Mouse (Mus musculus): ENCODE data around the gene Cox7a1.
"Not testable (repeated sequence)": the region's sequence is repeated elsewhere in the genome, so short reads cannot be mapped to it uniquely, and the experiment has no call there.

Gene Cox7a1

DNA sequence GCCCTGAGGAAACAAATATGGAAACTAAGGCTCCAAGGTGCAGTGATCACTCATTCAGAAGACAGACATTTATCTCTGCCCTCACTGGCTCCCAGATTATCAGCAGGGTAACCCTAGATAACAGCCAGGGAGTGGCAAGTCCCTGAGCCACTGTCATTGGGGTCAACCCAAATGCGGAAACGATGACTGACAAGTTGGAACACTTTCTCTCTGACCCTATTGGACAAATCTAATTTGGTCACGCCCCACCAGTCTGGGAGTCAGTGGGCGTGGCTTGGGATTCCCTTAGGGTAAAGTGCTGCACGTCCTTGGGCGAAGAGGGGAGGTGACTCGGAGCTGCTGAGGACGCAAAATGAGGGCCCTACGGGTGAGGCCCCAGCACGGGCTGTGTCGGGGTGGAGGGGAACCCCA lies at the start of gene Cox7a1:
Gene Cox7a1, plus strand, starts transcription at position 266 of the 411 bp plus-strand sequence.
- peak; percentile 85 for DNase-seq (ENCODE audit: low spot score)

DNA sequence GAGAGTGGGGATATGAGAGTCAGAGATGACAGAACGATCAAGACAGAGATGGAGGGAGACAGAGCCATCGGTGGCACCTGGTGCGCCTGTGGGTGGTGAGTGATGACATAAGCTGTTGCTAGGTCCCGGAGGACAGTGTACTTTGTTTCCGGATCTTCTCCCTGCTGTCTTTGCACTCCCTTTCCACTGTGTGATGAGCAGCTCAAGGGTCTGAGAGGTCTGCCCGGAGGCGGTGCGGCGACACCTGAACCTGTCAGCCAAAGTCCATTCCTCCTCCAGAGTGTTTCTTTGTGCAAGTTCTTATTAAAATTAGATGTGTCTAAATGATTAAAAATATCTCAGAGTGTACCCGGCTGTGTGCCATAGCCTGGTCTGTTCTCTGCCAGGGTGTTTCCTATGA lies 47.1 kb upstream of the Cox7a1 start:
- no peak for DNase-seq (ENCODE audit: low spot score)

DNA sequence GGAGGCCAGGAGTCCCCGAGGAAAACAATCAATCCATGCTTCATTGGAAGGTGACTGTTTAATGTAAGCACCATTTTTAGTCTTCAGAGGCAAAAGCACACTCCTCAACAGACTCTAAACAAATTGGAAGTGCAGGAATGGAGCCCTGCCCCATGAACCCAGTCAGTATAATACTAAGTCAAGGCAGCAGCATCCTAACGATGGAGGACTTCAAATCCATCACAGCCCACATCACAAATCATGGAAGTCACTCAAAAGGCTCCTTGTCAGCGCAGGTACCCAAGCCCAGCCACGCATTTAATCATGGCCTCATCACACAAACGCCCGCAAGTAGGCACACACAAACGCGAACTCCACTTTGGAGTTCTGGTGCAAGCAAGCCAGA lies 40.8 kb upstream of the Cox7a1 start:
- no peak for DNase-seq (ENCODE audit: low spot score)

DNA sequence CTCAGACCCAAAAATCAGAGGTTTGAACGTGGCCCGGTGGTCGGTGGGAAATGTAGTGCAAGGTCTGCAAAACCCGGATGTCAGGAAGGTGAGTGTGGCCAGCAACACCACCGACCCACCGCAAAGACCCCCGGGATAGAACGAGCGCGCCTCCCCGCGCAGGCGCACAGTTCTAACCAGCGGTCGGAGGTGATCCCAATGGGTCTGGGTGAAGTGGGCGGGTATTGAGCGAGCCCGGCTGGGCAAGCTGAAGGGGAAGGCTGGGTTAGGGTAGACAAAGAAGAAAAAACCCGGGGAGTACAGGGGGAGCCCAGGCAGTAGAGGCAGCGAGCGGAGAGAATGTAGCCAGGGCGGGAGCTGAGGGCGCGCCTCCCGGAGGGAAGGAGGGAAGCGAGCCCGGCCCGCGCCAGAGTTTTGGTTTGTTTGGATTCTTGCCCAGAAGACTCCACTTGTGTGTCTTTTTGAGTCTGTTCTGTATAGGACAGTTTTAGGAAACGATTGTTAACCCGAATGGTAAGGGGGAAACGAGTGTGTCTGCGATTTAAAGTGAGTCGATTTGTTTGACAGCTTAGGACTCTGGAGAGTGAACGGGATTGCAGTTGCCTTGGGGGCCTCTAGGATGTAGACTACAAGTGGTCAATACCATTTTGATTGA lies 40.3 kb upstream of the Cox7a1 start:
- DNase-seq (ENCODE audit: low spot score): peak; percentile 78

DNA sequence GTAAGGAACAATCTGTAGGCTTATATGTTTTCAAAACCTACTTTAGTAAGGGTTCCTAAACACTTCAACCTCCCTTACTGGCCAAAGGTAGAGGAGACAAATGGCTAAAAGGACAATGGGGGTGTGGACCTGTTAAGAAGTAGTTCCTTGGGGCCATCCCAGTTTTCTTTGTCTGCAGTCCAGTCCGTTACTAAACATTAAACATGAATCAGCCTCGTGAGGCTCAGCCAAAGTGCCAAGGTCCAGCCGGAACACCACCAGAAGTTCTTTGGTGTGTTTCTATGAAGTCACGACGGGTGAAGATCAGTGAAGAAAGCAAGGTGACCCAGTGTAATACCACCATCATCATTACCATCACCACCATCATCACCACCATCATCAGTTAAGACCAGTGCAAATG lies 36.9 kb upstream of the Cox7a1 start:
- no peak for DNase-seq (ENCODE audit: low spot score)

DNA sequence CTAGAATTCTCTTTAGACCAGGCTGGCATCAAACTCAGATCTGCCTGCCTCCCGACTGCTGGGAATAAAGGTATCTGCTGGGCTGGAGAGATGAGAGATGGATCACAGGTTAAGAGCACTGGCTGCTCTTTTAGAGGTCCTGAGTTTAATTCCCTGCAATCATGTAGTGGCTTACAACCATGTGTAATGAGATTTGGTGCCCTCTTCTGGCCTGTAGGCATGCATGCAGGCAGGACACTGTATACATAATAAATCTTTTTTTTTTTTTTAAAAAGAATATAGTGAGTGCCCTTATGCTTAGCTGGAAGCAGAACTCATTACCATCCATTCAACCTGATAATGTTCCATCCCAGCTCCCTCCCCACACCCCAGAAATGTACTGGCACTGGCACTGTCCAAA lies 29.9 kb upstream of the Cox7a1 start:
- DNase-seq (ENCODE audit: low spot score): no peak

DNA sequence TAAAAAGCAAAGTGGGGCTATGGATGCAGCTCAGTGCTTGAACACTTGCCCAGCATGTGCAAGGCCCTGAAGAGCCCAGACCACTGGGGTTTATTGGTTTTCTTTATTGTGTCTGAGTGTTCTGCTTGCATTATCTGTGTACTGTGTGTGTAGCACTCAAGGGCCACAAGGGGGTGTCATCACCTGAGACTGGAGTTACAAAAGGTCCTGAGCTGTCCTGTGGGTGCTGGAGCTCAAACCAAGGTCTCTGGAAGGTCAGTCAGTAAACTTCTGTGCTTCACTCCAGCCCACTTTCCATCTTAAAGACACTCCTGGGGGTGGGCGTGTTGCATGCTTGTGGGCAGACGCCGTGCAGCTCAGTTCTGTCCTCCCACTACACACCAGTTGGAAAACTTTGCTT lies 28.4 kb upstream of the Cox7a1 start:
- no peak for DNase-seq (ENCODE audit: low spot score)

DNA sequence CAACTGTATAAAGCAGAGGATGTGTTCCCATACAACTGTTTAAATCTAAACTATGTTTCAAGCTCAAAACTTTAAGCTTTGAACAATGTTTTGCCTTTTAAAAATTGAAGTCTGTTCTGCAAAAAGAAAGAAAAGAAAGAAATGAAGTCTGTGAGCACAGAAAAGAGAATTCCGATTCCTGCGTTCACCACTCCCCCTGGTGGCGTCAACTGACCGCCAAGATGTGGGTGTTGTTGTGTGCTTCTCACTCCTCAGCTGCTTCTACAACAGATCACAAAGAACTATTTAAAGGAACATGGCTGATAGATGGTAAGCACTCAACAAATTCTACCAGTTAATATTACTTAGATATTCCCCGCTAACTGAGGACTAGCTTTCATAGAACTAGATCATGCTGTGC lies 20.8 kb upstream of the Cox7a1 start:
- DNase-seq (ENCODE audit: low spot score): no peak

DNA sequence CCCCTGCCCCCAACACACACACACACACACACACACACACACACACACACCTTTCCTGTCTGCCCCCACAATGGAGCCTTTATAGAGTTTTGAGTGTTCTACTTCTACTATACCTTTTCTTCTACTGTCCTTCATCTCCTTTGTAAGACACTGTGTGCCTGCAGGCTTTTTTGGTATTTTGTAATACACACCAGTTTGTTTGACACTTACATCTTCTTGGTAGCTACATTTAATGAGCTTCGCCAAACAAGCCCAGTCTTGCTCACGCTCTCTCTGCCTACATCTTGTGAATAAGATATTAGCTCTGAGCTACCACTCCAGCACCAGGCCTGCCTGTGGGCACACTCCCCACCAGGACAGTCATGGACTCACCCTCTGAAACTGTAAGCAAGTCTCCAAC lies 19.2 kb upstream of the Cox7a1 start:
- no peak for DNase-seq (ENCODE audit: low spot score)

DNA sequence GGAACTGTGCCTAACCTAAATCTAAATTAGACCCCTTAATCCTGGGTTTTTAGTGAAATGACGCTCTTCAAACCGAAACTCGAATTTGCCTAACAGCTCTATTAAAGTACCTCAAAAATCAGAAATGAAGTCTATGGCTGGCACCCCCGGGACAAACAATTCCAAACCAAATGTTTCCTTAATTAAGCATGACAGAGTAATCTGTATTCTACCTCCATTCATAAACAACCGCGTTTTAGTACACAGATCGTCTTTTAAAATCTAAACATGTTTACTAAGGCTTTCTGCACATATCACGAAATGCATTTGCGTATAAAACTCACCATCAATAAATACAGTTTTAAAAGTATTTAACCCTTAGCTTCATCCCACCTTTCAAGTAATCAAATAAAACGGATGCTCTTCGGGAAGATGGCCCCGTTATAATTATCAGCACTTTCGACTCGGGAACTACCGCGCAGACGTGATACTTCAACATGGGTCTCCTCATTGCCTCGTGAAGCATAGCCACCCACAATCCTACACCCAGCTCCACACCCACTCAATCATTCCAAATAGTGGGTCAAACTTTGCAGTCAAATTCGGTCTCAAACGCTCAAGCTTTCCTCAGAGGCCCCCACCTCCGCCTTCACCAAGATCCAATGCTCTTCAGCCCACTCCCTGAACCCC lies 14.9 kb upstream of the Cox7a1 start:
- no peak for DNase-seq (ENCODE audit: low spot score)

DNA sequence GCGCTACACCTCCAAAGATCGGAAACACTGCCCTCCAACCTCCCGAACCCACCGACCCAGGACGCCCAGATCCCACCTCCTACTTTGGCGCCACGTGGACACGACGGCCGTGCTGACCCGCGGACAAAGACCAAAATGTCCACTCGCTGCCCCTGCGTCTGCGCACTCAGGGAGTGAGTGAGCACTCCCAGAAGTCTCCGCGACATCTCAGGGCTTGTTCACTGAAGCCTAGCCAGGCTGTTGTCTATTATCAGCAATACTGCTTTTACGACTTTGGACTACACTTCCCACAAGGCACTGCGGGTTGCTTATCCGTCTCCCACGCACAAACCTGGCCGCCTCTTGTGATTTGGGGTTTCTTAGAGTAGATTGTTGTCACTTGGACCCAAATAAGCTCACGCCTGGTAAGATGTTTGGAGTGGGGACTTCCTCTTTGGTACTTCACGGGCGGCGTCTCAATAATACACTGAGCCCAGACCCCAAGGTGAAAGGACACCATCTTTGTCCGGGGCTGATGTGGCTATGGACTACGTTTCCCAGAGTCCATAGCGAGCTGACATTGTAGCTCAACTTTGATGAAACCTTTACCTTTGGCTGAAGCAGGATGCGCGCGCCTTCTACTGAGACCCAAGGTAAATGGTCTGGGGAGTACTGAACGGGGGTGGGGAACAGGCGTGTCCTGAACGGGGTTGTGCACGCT lies 14.2 kb upstream of the Cox7a1 start, which contains the start of gene Zfp146:
Gene Zfp146, minus strand, starts transcription at position 168 of the 700 bp plus-strand sequence.
- peak; percentile 90 for DNase-seq (ENCODE audit: low spot score)

DNA sequence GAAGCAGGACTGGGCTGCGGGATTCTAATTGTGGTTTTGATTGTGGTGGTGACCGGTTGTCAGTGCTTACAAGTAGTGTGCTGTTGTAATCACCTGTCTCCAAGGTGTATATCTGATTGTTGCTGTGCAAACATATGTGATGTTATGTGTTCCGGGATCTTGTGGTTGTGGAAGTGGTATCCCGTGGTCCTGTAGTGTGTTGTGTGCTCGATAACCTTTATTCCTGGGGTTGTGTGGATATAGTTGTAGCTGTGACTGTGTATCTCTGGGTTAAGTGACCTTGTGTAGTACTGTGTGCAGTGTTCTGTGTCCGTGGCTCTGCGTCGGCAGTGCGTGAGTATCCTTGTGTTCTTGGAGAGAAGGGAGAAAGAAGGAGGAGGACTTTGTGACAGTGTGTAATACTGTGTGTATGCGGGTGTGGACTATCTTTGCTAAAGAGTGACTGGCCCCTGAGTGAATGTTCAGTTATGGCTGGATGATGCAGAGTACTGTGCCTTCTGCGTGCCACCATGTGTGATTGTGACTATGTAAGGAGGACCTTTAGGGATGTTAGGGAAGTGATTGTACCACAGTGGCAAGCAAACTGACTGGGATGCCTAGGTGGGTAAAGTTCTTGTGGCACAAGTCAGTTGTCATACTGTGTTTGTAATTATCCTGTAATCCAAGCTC lies 13.5 kb upstream of the Cox7a1 start:
- DNase-seq (ENCODE audit: low spot score): no peak

DNA sequence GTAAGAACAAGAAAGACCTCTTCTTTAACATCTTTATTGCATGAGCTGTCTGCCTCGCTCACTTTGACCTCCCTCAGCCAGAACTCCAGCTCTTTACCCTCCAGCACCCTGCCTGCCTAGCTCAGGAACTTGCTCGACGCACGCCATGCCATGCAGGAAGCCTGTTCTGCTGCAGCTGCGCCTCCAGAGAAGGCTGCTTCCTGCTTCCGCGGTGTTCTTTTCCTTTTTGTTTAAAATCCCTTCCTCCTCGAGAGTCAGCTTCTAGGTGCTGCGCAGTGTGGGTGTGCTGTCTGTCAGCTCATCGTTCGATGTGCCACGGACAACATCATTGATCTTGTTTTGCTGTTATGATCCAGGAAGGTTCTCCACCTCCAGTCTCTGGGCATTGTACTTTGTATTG lies 7.5 kb upstream of the Cox7a1 start:
- DNase-seq (ENCODE audit: low spot score): no peak

DNA sequence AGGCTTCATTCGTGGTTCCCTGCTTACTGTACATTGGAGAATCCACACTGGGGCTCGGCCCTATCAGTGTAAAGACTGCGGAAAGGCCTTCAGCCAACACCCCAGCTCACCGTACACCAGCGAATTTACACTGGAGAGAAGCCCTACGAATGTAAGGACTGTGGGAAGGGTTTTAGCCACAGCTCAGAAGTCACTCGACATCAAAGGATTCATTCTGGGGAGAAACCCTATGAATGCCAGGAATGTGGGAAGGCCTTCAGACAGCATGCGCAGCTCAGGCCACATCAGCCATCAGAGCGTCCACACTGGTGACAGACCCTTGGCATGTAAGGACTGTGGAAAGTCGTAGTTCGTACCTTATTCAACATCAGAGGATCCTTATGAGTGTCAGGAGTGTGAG lies 5.7 kb upstream of the Cox7a1 start:
- DNase-seq (ENCODE audit: low spot score): no peak

DNA sequence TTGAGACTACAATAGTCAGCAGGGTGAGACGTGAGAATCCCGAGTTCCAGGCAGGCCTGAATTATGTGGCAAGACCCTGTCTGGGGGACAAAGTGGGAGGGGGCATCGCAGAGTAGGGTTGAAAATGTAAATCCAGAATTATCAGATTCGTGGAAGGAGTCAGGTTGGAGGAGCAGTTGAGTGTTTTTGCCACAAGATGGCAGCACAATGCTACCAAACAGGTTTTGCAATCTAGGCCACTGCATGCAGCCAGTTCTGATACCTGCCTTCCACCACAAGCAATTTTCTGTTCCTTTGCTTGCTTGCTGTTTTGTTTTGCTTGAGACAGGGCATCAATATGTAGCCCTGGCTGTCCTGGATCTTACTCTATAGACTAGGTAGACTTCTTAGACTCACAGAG lies 2.6 kb upstream of the Cox7a1 start:
- DNase-seq (ENCODE audit: low spot score): no peak

DNA sequence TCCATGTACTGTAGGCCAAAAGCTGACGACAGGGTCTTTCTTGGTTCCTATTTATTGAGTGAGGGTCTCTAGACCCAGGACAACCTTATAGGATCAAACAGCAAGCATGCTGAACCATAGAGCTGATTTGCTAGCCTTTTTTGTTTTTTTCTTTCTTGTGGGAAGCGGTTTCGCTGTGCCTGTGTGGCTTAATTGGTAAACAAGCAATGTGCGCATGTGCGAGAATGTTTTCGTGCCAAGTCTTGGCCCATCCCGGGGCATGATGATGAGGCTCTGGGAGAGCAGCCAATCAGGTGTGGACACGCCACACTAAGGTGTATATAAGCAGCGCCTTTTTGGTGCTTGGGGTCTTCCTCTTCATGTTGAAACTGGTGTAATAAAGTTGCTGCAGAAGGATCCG lies 2.0 kb upstream of the Cox7a1 start:
- not testable (repeated sequence) for DNase-seq (ENCODE audit: low spot score)

DNA sequence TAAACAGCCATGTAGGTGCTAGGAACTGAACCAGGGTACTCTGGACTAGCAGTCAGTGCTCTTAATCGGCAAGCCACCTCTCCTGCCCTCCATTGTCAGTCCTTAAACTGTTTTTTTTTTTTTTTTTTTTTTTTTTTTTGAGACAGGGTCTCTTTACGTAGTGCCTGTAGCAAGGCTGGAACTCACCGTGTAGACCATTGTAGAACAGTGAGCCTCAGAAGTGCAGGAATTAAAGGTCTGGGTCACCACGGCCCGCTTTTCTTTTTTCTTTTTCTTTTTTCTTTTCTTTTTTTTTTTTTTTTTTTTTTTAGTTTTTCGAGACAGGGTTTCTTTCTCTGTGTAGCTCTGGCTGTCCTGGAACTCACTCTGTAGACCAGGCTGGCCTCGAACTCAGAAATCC lies 755 bp upstream of the Cox7a1 start:
- DNase-seq (ENCODE audit: low spot score): not testable (repeated sequence)

DNA sequence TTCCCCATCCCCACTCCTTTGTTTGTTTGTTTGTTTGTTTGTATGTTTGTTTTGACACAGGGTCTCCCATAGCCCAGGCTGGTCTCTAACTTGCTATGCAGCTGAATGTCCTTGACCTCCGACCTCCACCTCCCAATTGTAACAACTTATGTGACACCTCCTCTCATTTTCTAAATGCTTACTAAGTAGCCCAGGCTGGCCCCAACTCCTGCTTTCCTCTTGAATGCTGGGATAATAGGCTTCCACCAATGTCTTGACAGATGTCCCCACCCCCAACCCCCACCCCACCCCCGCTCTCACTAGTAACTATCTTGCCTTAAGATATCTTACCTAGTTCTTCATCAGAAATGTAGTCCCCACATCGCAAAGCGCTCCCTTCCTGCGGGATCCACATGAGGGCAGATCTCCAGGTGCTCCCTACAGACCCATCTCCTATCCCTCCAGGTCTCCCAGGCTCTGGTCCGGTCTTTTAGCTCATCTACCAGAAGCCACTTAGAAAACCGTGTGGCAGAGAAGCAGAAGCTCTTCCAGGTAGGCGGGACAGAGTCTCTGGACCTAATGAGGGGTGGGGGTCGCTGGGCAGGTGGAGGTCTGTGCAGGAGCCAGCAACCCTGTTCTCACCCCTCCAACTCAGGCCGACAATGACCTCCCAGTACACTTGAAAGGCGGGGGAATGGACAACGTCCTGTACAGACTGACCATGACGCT lies 851 bp downstream of the Cox7a1 start:
- DNase-seq (ENCODE audit: low spot score): no peak

DNA sequence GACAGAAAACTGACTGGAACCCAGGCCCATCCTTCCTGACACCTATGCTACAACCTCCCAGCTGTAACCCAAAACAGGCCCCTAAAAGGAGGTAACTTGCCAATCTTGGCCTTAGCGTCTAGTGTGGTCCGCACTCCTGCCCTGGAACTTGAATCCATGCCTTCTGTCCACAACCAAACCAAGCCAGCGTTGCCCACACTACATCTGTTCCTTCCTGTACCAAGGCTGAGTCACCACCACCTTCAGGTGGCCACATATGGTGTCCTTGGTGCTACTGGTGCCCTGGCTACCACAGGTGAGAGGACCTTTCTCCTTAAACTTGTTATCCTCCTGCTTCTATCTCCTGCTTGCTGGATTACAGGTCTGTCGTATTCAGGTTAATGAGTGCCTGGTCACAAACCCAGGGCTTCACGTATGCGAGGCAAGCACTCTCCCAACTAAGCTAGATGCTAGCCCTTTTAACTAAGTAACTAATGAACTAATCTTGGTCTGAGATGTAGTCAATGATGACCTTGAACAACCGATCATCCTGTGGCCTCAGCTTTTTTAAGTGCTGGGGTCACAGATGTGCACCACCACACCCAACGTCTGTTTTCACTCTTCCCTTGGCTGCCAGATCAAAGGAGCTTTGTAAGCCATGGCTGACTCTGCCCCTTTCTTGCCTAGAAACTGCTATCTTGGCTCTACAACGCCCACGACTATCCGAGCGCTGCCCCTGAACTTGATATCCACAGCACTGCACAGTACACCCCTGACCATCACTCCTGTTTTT lies 4.6 kb downstream of the Cox7a1 start:
- DNase-seq (ENCODE audit: low spot score): no peak

DNA sequence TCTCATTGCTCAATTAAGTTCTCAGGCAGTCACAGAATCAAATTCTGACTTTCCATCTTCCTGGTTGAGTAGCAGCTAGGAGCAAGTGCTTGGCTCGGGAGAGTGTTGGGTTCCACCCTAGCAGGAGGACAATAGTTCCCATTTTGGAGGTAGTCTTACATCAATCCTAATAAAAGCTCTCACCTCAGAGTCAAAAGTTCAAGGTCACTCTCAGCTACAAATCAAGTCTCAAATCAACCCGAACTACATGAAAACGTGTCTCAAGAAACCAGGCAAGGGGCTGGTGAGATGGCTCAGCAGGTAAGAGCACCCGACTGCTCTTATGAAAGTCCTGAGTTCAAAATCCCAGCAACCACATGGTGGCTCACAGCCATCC lies 5.2 kb downstream of the Cox7a1 start:
- DNase-seq (ENCODE audit: low spot score): no peak

DNA sequence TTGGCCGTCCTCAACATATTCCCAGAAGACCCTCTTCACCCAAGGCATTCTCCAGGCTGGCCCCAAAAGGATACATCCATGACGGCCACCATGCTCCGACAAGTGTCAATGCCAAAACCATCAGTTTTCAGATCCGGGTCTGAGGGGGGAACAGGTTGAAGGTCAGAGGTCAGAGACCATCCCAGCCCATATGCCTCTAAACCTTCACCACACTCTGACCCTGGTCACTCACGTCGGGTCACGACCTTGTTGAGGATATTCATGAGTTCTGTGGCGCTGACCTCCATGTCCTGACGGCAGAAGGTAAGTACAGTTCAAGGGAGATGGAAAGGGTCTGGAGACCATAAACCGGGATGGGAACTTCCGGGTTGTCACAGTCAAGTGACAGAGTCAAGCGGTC lies 8.1 kb downstream of the Cox7a1 start:
- DNase-seq (ENCODE audit: low spot score): no peak
